Mouse (Mus musculus) heart, embryonic 13.5 days (tissue): ENCODE results near the gene Nrtn. TPM values are rescaled to one million over a fixed set of nuclear protein-coding genes. Genes with fewer than 3 reads are reported as not detected.

Source experiments
- ATAC-seq: fragments of 200-750 bp; cut with Nextera tagmentation; 2 replicates; pipeline ENCODE4 v1.8.0; 2017; ENCODE audit warnings: moderate TSS enrichment; ENCODE audit not compliant: insufficient number of reproducible peaks, low FRiP score, low TSS enrichment; ENCODE audit errors: extremely low read depth
- H3K27ac ChIP-seq: fragments of 300-500 bp; sonication (generic); replicated peaks from 2 replicates; pipeline ENCODE4 v1.5.1; 2015; ENCODE audit warnings: moderate library complexity, mild to moderate bottlenecking, inconsistent platforms
- H3K27me3 ChIP-seq: fragments of 300-500 bp; sonication (generic); replicated peaks from 2 replicates; pipeline ENCODE4 v1.6.1; 2015; ENCODE audit warnings: mild to moderate bottlenecking, inconsistent platforms
- H3K36me3 ChIP-seq: fragments of 300-500 bp; sonication (generic); 2 replicates; pipeline ENCODE4 v1.6.1; 2015; ENCODE audit warnings: mild to moderate bottlenecking, inconsistent platforms
- H3K4me1 ChIP-seq: fragments of 300-500 bp; sonication (generic); 2 replicates; pipeline ENCODE4 v1.6.1; 2015; ENCODE audit warnings: inconsistent platforms
- H3K4me2 ChIP-seq: fragments of 300-500 bp; sonication (generic); 2 replicates; pipeline ENCODE4 v1.6.1; 2015; ENCODE audit warnings: inconsistent platforms, mild to moderate bottlenecking, moderate library complexity
- H3K4me3 ChIP-seq: fragments of 300-500 bp; sonication (generic); 2 replicates; pipeline ENCODE4 v1.5.1; 2015; ENCODE audit warnings: moderate library complexity, mild to moderate bottlenecking, inconsistent platforms
- H3K9ac ChIP-seq: fragments of 300-500 bp; sonication (generic); 2 replicates; pipeline ENCODE4 v1.6.1; 2015; ENCODE audit warnings: inconsistent platforms, mild to moderate bottlenecking, moderate library complexity
- H3K9me3 ChIP-seq: fragments of 300-500 bp; sonication (generic); 2 replicates; pipeline ENCODE4 v1.6.1; 2016; ENCODE audit warnings: inconsistent platforms
- WGBS: fragments of 180-500 bp; shearing (Covaris S2); methylation state at CpG from one replicate; pipeline ENCODE4 v1.1.7; 2015; ENCODE audit warnings: mixed read lengths; 5-methylcytosine and 5-hydroxymethylcytosine counted together
- polyA plus RNA-seq: library from polyadenylated mRNA; unstranded; fragments of >200 nt; fragmentation: Nextera tagmentation; extraction: Ambion mirVana; gene quantifications from 2 replicates; pipeline ENCODE4 v1.2.1, GENCODE M21; 2015

The Nrtn gene
- polyA plus RNA-seq, 1 experiment from 2014 or later = 7.9 TPM

GRCm38 (mm10) chr17:56716655-56717362 lies 40.5 kb downstream of the Nrtn start:
- Histone ChIP-seq H3K27me3 (no peaks in the 10 kb centered on the region), H3K27ac (peak overlapping the region; percentile 81), H3K4me3 (peak overlapping the region; percentile 71), H3K9me3 (no peaks in the 10 kb centered on the region), H3K4me1 (peaks cover 42% of the 10 kb centered on the region), H3K9ac (peak overlapping the region; percentile 92), H3K4me2 (peak overlapping the region; percentile 87), H3K36me3 (peaks cover 30% of the 10 kb centered on the region)
- under 1% methylated on average over 53 of the region's 55 CpGs for WGBS
- ATAC-seq = peak; percentile 84

- Histone ChIP-seq H3K9ac (peak overlapping the region; percentile 89), H3K4me2 (peak overlapping the region; percentile 87), H3K27me3 (no peaks in the 10 kb centered on the region), H3K36me3 (peaks cover 30% of the 10 kb centered on the region), H3K9me3 (no peaks in the 10 kb centered on the region), H3K27ac (peak overlapping the region; percentile 77), H3K4me1 (peaks cover 42% of the 10 kb centered on the region), H3K4me3 (peak overlapping the region; percentile 71)
- 27% methylated on average over 22 of the region's 22 CpGs for WGBS
- ATAC-seq = no peak
Measured at GRCm38 (mm10) chr17:56715914-56716654, 41.2 kb downstream of the Nrtn start.

GRCm38 (mm10) chr17:56715360-56715759 lies 42.0 kb downstream of the Nrtn start:
- Histone ChIP-seq H3K36me3 (peaks cover 32% of the 10 kb centered on the region), H3K9me3 (no peaks in the 10 kb centered on the region), H3K27ac (no peak overlapping the region), H3K4me3 (peak overlapping the region; percentile 71), H3K4me2 (peak overlapping the region; percentile 87), H3K4me1 (peaks cover 42% of the 10 kb centered on the region), H3K27me3 (no peaks in the 10 kb centered on the region), H3K9ac (peak overlapping the region; percentile 89)
- WGBS = 53% methylated on average over 11 of the region's 11 CpGs
- ATAC-seq = no peak

GRCm38 (mm10) chr17:56709708-56710107 lies 47.6 kb downstream of the Nrtn start:
- H3K27me3 ChIP-seq = no peaks in the 10 kb centered on the region
- H3K4me2 ChIP-seq = no peak overlapping the region
- WGBS = 90% methylated on average over 3 of the region's 3 CpGs
- no peak overlapping the region for H3K27ac ChIP-seq
- peaks cover 87% of the 10 kb centered on the region for H3K36me3 ChIP-seq
- H3K4me1 ChIP-seq = peaks cover 8% of the 10 kb centered on the region; the same call in 1 of the 2 replicates
- ATAC-seq = no peak
- no peaks in the 10 kb centered on the region for H3K9me3 ChIP-seq
- H3K9ac ChIP-seq = no peak overlapping the region
- no peak overlapping the region for H3K4me3 ChIP-seq

GRCm38 (mm10) chr17:56708692-56709091 lies 48.6 kb downstream of the Nrtn start:
- 83% methylated on average over 4 of the region's 4 CpGs for WGBS
- H3K9me3 ChIP-seq = no peaks in the 10 kb centered on the region
- no peak overlapping the region for H3K4me3 ChIP-seq
- no peak overlapping the region for H3K27ac ChIP-seq
- H3K36me3 ChIP-seq = peaks cover 97% of the 10 kb centered on the region
- no peaks in the 10 kb centered on the region for H3K27me3 ChIP-seq
- no peaks in the 10 kb centered on the region for H3K4me1 ChIP-seq
- no peak for ATAC-seq
- H3K4me2 ChIP-seq = no peak overlapping the region
- H3K9ac ChIP-seq = no peak overlapping the region

- Histone ChIP-seq H3K4me2 (no peak overlapping the region), H3K9ac (no peak overlapping the region), H3K4me3 (no peak overlapping the region), H3K4me1 (no peaks in the 10 kb centered on the region), H3K36me3 (peaks cover 98% of the 10 kb centered on the region), H3K27ac (no peak overlapping the region), H3K27me3 (no peaks in the 10 kb centered on the region), H3K9me3 (no peaks in the 10 kb centered on the region)
- ATAC-seq = no peak
- 96% methylated on average over 1 of the region's 1 CpGs for WGBS
Measured at GRCm38 (mm10) chr17:56706515-56706914, 50.8 kb downstream of the Nrtn start.

- H3K36me3 ChIP-seq = peaks cover 98% of the 10 kb centered on the region
- H3K4me3 ChIP-seq = no peak overlapping the region
- H3K27me3 ChIP-seq = no peaks in the 10 kb centered on the region
- no peaks in the 10 kb centered on the region for H3K9me3 ChIP-seq
- no peaks in the 10 kb centered on the region for H3K4me1 ChIP-seq
- peak overlapping the region; percentile 45 for H3K27ac ChIP-seq
- H3K9ac ChIP-seq = no peak overlapping the region
- 64% methylated on average over 4 of the region's 4 CpGs for WGBS
- H3K4me2 ChIP-seq = no peak overlapping the region
- no peak for ATAC-seq
Measured at GRCm38 (mm10) chr17:56703038-56703437, 54.3 kb downstream of the Nrtn start.

Other genes starting within 250 kb of the Nrtn start
- gene Znrf4, start 245.1 kb downstream of the Nrtn start, polyA plus RNA-seq = not detected in 2 replicates
- 0.19 and 0.37 TPM in 2 replicates for gene Gm20219, start 203.1 kb downstream of the Nrtn start, polyA plus RNA-seq
- gene Safb2, start 172.9 kb downstream of the Nrtn start, polyA plus RNA-seq = 50.2 and 50.4 TPM in 2 replicates
- 66.9 and 68.1 TPM in 2 replicates for gene Safb, start 172.7 kb downstream of the Nrtn start, polyA plus RNA-seq
- gene 2410015M20Rik, start 147.8 kb downstream of the Nrtn start, polyA plus RNA-seq = 273 and 332 TPM in 2 replicates
- gene Rpl36, start 144.1 kb downstream of the Nrtn start, polyA plus RNA-seq = 1,294 and 1,391 TPM in 2 replicates
- 54.4 and 58.9 TPM in 2 replicates for gene Lonp1, start 130.6 kb downstream of the Nrtn start, polyA plus RNA-seq
- gene Catsperd, start 129.4 kb downstream of the Nrtn start, polyA plus RNA-seq = 0.22 and 0.40 TPM in 2 replicates
- 58.8 and 66.6 TPM in 2 replicates for gene Ranbp3, start 84.2 kb downstream of the Nrtn start, polyA plus RNA-seq
- 783 and 886 TPM in 2 replicates for gene Ndufa11, start 39.8 kb downstream of the Nrtn start, polyA plus RNA-seq
- gene Vmac, start 39.5 kb downstream of the Nrtn start, polyA plus RNA-seq = 12.7 and 13.3 TPM in 2 replicates
- 31.9 and 33.2 TPM in 2 replicates for gene Dus3l, start 7.2 kb upstream of the Nrtn start, polyA plus RNA-seq
- gene Prr22, start 12.7 kb upstream of the Nrtn start, polyA plus RNA-seq = 0.78 and 1.0 TPM in 2 replicates
- 4.7 and 4.9 TPM in 2 replicates for gene Rfx2, start 73.5 kb upstream of the Nrtn start, polyA plus RNA-seq
- gene Acsbg2, start 116.9 kb upstream of the Nrtn start, polyA plus RNA-seq = not detected in 2 replicates
- 0.24 and 0.37 TPM in 2 replicates for gene 1700061G19Rik, start 117.9 kb upstream of the Nrtn start, polyA plus RNA-seq
- gene Mllt1, start 177.9 kb upstream of the Nrtn start, polyA plus RNA-seq = 32.6 and 34.8 TPM in 2 replicates
- gene Acer1, start 224.6 kb upstream of the Nrtn start, polyA plus RNA-seq = 0.06 TPM in 1 of 2 replicates, not detected in the other
- 110 and 125 TPM in 2 replicates for gene Clpp, start 232.8 kb upstream of the Nrtn start, polyA plus RNA-seq
- gene Alkbh7, start 239.8 kb upstream of the Nrtn start, polyA plus RNA-seq = 45.7 and 56.8 TPM in 2 replicates
- gene Pspn, start 242.5 kb upstream of the Nrtn start, polyA plus RNA-seq = 0.35 TPM in 1 of 2 replicates, not detected in the other